Mouse (Mus musculus): Measurements from ENCODE around the gene Rbl2.

The Rbl2 gene

DNA sequence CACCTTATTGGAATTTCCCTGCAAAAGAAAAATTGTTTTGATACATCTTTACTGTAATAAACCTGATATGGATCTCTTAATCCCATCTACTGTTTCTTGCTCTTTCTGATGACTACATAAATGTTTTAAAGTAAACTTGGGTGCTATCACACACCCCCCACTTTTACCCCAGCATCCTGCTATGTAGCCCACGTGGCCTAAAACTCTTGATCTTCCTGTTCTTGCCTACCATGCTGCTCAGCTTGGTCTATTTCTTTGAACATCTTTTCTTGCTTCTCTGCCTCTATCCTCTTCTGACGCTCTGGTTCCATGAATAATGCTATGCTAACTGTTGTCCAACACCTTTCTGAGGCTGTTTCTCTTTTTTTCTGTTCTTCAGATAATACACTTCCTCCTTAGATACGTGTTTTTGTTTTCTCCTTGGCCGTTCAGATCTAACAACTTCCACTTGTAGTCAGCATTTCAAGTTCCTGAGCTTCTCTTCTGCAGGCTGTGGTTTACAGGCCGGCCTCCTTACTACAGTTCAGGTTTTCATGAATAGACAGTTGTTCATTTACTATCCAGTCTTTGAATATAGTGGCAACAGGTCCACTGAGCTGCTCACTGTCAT, 42.1 kb downstream of the Rbl2 start:
- DNase-seq, result no peak

DNA sequence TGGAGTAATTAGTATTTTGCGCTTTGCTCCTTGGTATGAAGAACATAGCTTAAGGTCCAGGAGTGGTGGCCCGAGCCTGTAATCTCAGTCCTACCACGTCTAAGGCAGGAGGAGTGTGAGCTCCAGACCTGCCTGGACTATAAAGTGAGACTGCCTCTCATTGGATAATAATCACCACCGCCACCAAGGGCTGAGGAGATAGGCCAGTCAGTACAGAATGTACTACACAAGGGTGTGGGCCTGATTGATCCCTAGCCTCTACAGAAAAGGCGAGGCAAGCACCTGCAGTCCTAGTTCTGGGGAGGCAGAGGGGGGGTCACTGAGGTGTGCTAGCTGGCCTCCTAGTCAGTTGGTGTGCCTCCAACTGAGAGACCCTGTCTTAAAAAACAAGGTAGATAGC, 44.6 kb downstream of the Rbl2 start:
- DNase-seq, result no peak

DNA sequence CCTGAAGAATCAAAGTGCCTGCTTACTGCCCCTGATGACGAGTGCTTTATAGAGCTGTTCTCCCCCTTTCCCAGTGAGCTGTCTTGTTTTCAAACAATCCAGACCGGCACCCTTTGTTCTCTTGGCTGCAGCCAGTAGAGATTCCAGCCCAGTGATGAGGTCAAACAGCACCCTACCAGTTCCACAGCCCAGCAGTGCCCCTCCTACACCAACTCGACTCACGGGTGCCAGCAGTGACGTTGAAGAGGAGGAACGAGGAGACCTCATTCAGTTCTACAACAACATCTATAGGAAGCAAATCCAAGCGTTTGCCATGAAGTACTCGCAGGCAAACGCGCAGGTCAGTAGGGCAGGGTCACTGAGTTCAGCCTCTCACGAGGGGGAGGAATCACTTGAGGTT, 45.1 kb downstream of the Rbl2 start:
- peak; percentile 45 for DNase-seq

DNA sequence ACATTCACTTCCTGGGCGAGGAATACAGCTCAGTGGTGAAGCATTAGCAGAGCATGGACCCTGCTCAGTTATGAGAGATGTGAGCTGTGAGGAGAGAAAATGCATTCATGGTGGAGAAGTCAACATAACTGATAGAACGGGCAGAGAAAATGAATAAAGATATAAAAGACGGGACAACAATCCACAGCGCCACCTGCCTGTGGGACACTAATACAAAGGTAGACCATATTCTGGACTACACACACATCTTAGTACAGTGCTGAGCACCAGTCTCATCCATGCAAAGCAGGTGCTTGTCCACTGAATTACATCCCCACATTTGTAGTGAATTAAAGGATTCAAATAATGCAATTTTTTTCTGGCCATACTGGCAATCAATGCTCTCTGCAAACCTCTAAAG, 47.7 kb downstream of the Rbl2 start:
- DNase-seq, result no peak

DNA sequence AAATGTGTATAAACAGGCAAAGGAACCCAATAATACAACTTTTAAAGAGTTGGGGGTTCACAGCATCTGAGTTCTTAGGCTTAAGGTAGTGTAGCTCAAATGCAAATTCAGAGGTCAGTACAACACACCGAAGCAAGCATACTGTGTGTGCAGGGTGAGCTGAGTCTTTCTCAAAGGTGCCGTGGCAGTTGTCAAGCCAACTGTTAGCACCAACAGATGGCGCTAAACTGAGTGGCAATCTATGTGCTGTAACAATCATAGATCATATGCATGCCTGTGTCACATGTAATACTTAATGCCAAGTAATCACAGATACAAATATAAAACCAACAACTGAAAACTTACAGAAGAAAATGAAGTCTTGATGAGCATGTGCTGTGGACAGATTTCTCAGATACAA, 48.3 kb downstream of the Rbl2 start:
- no peak for DNase-seq

DNA sequence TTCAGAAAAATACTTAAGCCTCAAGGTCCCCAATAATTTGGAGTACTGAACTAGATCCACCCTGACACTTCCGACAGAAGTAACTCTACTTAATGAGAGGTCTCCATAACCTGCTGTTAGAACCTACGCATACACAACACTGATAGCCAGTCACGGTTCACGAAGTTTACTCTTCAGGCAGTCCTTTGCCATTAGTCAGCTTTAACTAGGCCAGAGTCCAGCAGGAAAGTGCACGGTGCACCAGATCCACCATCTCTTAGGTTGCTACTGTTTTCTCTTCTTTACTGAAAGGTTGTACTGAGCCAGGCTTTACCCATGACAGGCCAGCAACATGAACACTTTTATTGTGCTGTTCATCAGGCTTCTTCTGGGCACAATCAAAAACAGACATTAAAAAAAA, 54.5 kb downstream of the Rbl2 start:
- no peak for DNase-seq

DNA sequence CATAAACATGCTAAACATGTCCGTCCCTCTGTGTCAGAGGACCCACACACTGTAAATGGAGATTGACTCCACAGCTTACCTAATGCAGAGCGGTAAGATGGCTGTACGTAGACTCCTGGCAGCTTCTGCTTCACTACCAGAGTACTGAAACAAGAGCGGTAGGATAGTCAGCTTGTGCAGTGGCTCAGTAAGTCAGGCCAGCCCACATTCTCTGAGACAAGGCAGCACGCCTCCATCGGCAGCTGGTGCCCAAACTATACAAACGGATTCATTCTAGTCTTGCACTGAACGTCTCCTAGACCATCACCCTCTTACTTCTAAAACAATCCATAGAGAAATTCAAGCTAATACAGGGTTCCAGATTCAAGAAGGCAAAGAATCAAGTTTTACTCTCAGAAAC, 56.9 kb downstream of the Rbl2 start:
- peak; percentile 71 for DNase-seq

DNA sequence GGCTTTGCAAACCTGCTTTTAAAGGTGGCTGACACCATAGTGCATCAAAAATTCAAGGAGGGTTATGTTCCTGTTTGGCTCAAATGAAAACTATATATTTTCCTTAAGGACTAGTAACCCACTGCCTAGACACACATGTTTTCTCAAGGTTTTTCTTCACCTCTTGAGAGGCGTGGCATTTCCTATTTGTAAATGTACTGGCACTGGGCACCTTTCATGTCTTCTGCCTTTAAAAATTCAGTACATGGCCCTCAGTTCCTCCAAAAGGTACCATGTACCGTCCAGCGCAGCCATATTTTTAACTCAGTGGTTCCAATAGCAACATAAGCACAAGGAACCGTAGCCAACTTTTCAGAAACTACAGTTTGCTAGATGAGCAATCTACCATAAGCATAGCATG, 62.9 kb downstream of the Rbl2 start:
- DNase-seq, result no peak

DNA sequence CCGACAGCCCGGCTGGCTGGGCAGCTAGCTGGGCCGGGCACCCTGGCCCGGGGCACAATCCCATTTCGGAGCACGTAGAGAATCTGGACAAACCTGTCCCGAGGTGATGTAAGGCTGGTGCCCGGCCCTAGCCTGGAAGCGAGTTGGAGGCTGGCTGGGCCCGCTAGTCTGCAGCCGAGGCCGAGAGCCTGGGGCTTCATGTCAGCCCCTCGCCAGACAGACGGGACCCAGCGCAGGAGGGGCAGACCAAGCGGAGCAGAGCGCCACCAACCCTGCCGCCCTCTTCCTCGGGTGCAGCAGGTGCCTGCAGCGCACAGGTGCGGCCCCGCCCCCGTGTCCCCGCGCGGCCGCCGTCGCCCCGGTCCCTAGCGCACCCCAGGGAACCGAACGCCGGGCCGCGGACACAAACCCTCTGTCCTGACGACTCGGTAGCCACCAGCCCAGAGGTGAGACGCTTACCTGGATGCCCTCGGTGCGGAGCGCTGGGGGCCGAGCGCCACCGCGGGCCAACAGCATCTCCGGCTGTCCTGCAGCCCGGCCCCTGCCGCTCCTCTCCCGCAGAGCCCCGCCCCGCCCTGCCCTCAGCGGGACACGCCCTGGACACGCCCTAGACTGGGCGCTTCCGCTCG, 63.7 kb downstream of the Rbl2 start:
- DNase-seq, result no peak

GRCm38 (mm10) chr8:91134070-91134475, 64.2 kb downstream of the Rbl2 start:
- DNase-seq, result peak; percentile 100

GRCm38 (mm10) chr8:91134659-91135058, 64.8 kb downstream of the Rbl2 start:
- DNase-seq, result no peak

DNA sequence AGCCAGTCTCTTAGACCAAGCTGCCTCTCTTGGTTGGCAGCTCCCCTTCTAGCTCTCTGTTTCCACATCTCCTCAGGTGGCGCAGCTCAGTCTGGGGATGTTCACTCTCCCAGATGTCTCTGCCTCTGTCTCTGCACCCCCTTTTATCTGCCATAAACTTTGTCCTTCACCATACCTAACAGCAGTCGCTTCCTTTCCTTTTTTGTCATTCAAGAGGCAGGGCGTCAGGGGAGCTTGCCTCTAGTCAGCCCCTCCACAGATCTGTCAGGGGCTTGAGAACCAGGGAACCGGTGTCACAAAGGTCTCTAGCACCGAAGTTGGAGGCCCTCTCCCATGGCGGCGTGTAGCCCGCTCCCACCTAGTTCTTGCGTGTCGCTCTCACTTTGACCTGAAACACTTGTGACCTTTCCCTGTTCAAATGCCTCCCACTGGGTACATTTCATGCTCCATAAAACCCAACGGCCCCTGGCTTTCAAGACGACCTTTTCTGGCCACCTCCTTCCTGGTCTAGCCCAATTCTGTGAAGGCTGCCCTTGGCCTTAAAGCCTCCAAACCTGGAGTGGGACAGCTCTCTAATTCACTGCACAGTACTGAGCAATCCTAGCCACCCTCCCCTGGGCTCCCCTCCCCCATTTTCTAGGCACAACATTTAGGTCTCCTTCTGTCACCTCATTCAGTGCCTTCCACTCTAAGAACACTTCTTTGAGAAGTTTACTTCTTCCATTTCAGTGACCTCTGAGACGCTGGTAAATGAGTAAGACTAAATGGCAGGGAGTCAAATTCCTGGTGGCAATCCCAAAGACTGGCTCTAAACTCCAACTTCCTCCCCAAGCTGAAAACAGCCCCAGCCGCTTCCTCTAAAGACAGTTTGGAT, 65.7 kb downstream of the Rbl2 start:
- no peak for DNase-seq

- DNase-seq, result no peak
Observed at GRCm38 (mm10) chr8:91140828-91141227, 71.0 kb downstream of the Rbl2 start.

DNA sequence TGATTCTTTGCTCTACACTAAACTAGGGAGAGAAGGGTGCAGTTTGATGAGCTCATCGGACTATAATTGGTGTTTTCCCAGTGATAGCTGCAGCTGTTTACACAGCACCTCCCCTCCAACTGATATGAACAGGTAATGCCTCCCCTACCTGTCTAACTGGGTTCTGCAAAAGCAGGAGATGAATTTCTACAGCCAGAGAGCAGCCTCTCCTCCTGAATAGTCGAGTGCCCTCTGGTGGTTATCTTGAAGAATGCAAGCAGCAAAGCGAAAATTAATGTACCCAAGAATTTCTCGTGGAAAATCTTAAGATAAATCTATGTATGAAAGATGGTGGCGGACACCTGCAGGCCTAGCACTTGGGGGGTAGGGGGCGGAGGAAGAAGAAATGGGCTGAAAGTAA, 77.9 kb downstream of the Rbl2 start:
- DNase-seq, result no peak

GRCm38 (mm10) chr8:91148643-91149178, 78.9 kb downstream of the Rbl2 start:
- no peak for DNase-seq

- no peak for DNase-seq
Observed at GRCm38 (mm10) chr8:91149298-91149697, 79.4 kb downstream of the Rbl2 start.

DNA sequence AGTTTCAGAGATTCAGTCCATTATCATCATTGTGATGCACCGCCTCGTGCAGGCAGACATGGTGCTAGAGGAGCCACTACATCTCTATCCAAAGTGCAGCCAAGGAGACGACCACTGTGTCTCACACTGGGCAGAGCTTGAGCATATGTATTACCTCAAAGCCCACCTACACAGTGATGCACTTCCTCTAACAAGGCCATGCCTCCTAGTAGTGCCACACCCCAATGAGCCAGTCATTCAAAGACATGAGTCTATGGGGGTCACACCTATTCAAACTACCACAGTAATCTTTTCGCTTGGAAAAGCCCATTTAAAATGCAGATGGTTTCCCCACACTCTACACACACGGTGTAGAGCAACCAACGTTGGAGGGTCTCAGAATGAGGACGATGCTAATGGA, 81.7 kb downstream of the Rbl2 start:
- DNase-seq, result no peak

GRCm38 (mm10) chr8:91153831-91154230, 84.0 kb downstream of the Rbl2 start:
- no peak for DNase-seq

DNA sequence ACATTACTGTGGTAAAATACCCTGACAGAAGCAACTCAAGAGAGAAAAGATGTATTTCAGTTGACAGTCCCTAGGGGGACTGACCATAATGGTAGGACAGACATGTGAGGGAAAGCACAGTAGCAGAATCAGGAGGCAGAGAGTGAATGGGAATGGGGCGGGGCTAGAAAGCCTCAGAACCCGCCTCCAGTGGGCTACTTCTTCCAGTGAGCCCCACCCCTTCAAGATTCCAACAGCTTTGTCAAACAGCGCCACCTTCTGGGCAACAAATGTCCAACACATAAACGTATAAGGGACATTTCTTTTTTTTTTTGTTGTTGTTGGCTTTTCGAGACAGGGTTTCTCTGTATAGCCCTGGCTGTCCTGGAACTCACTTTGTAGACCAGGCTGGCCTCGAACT, 84.7 kb downstream of the Rbl2 start:
- DNase-seq, result no peak

GRCm38 (mm10) chr8:91158617-91159016, 88.8 kb downstream of the Rbl2 start:
- no peak for DNase-seq

DNA sequence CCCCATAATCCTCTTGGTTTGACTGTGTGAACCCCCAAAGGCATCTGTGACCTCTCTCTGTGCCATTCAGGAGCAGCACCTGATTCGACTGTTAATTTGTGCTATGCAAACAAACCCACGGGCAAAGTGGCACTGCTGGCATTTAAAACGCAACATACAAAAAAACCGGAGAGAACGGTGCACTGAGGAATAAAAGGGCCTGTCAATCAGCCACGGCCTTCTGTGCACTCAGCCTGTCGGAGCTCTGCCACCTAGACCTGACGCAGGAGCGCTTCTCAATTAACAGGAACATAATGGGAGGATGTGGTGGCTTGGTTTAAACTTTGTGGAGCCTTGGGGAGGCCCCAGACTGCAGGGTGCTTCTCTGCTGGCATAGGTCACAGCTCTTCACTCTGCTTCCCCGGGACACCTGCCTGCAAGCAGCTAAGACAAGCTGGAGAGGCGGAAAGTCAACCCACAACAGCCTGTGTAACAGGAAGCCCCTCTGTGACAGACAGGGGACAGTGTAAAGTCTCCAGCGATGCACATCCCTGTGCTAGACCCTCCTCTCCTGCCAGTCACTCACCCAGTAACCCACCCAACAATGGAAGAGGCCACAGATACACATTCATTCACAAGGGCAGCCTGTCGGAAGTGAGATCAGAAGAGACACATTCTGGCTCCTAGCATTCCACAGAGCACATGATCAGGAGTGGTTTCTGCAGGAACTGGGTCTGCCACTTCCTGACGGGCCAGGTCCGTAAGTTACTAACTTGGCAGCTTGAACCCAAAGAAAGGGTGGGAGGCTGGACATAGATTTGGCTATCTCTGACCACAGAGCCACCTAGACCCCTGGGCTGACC, 90.3 kb downstream of the Rbl2 start:
- no peak for DNase-seq

- DNase-seq, result no peak
Observed at GRCm38 (mm10) chr8:91170152-91170551, 100.3 kb downstream of the Rbl2 start.

DNA sequence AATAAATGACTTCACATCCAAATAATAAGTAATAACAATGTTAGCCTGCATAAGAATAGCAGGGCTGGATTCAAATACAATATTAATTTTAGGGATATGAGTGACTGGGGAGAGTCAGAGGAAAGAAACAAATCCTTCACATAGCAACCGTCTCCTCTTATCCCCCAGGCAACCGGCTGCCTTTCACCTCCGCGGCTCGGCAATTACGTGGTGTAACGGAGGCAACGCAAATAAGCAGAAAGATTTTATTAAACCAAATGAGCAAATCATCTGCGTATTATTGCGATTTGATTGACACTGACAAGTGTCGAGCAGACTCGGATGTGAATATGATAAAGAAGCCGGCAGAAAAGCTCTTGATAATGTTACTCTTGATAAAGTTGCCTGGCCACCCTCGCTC, 101.1 kb downstream of the Rbl2 start:
- peak; percentile 56 for DNase-seq

All from layer of hippocampus, adult 9-11 months (tissue).